Mouse (Mus musculus): ENCODE data around the gene Nrn1l.

GRCm38 (mm10) chr8:105854715-105855216 lies 38.6 kb upstream of the Nrn1l start, which contains the start of gene Thap11:
- peak; percentile 51; the same call in 1 of the 2 replicates for TF ChIP-seq CTCF (IDR thresholded peaks at IDR 0.05; ENCODE audit: low read depth, low read length)
- no peak for TF ChIP-seq POLR2A (IDR thresholded peaks at IDR 0.05; ENCODE audit: borderline replicate concordance, low read depth, low read length)
